Mouse (Mus musculus) E14TG2a.4 (cell line): Measurements from ENCODE around the gene Mical3.

Source experiments
- H3K27me3 ChIP-seq: 2 replicates; pipeline ENCODE4 v1.6.1; 2014; ENCODE audit warnings: low read length, control low read depth; ENCODE audit not compliant: insufficient read depth
- H3K36me3 ChIP-seq: 2 replicates; pipeline ENCODE4 v1.6.1; 2014; ENCODE audit warnings: low read length, control low read depth; ENCODE audit not compliant: insufficient read depth
- H3K4me1 ChIP-seq: replicated peaks from 2 replicates; pipeline ENCODE4 v1.6.1; 2014; ENCODE audit warnings: low read depth, low read length, control low read depth
- H3K4me3 ChIP-seq: replicated peaks from 2 replicates; pipeline ENCODE4 v1.5.1; 2014; ENCODE audit warnings: mild to moderate bottlenecking, low read length
- H3K9me3 ChIP-seq: 2 replicates; pipeline ENCODE4 v1.6.1; 2014; ENCODE audit warnings: low read length, control low read depth
- CTCF ChIP-seq: conservative IDR thresholded peaks from 2 replicates; pipeline ENCODE4 v1.5.1; 2014; ENCODE audit warnings: low read length
- NANOG ChIP-seq: IDR thresholded peaks from 2 replicates; pipeline ENCODE4 v1.6.1; 2014; ENCODE audit warnings: borderline replicate concordance, low read length, mixed read lengths
- POU5F1 ChIP-seq: IDR thresholded peaks from 2 replicates; pipeline ENCODE4 v1.6.1; 2014; ENCODE audit warnings: low read length, borderline replicate concordance

Mical3 gene

GRCm38 (mm10) chr6:121142298-121142697 is 11.5 kb upstream of the Mical3 start:
- Histone ChIP-seq H3K36me3 (no peaks in the 10 kb centered on the region), H3K4me3 (no peak overlapping the region), H3K4me1 (peaks cover 86% of the 10 kb centered on the region), H3K9me3 (no peaks in the 10 kb centered on the region), H3K27me3 (no peaks in the 10 kb centered on the region)
- TF ChIP-seq POU5F1 (no peak), NANOG (no peak), CTCF (no peak)

- H3K27me3 ChIP-seq: peaks cover 7% of the 10 kb centered on the region
- peaks cover 86% of the 10 kb centered on the region for H3K4me1 ChIP-seq
- no peaks in the 10 kb centered on the region for H3K9me3 ChIP-seq
- no peak overlapping the region for H3K4me3 ChIP-seq
- H3K36me3 ChIP-seq: no peaks in the 10 kb centered on the region
- TF ChIP-seq POU5F1 (no peak), NANOG (no peak), CTCF (no peak)
Observed at GRCm38 (mm10) chr6:121139271-121139670, 8.5 kb upstream of the Mical3 start.

GRCm38 (mm10) chr6:121138338-121139040 is 7.7 kb upstream of the Mical3 start:
- Histone ChIP-seq H3K36me3 (no peaks in the 10 kb centered on the region), H3K9me3 (no peaks in the 10 kb centered on the region), H3K4me3 (no peak overlapping the region), H3K4me1 (peaks cover 86% of the 10 kb centered on the region), H3K27me3 (peaks cover 7% of the 10 kb centered on the region)
- TF ChIP-seq POU5F1: no peak
- TF ChIP-seq NANOG: no peak
- no peak for TF ChIP-seq CTCF

GRCm38 (mm10) chr6:121137222-121137621 is 6.4 kb upstream of the Mical3 start:
- Histone ChIP-seq H3K4me1 (peaks cover 82% of the 10 kb centered on the region), H3K27me3 (peaks cover 15% of the 10 kb centered on the region), H3K9me3 (no peaks in the 10 kb centered on the region), H3K4me3 (peak overlapping the region; percentile 13), H3K36me3 (no peaks in the 10 kb centered on the region)
- TF ChIP-seq NANOG: peak; percentile 58; the same call in 1 of the 2 replicates
- no peak for TF ChIP-seq POU5F1

- no peaks in the 10 kb centered on the region for H3K36me3 ChIP-seq
- H3K27me3 ChIP-seq: peaks cover 32% of the 10 kb centered on the region
- TF ChIP-seq CTCF: no peak
- no peak for TF ChIP-seq NANOG
- no peak for TF ChIP-seq POU5F1
- H3K4me3 ChIP-seq: no peak overlapping the region
- H3K4me1 ChIP-seq: peaks cover 75% of the 10 kb centered on the region
- no peaks in the 10 kb centered on the region for H3K9me3 ChIP-seq
Observed at GRCm38 (mm10) chr6:121134884-121135283, 4.1 kb upstream of the Mical3 start.

- TF ChIP-seq CTCF (no peak), POU5F1 (no peak), NANOG (no peak)
- no peaks in the 10 kb centered on the region for H3K36me3 ChIP-seq
- peaks cover 78% of the 10 kb centered on the region for H3K4me1 ChIP-seq
- no peaks in the 10 kb centered on the region for H3K9me3 ChIP-seq
- peaks cover 36% of the 10 kb centered on the region for H3K27me3 ChIP-seq
- no peak overlapping the region for H3K4me3 ChIP-seq
Observed at GRCm38 (mm10) chr6:121134249-121134648, 3.5 kb upstream of the Mical3 start.

- H3K4me3 ChIP-seq: peak overlapping the region; percentile 63
- H3K27me3 ChIP-seq: peaks cover 41% of the 10 kb centered on the region
- no peaks in the 10 kb centered on the region for H3K36me3 ChIP-seq
- TF ChIP-seq CTCF (peak; percentile 50), NANOG (no peak)
- H3K9me3 ChIP-seq: no peaks in the 10 kb centered on the region
- peaks cover 49% of the 10 kb centered on the region for H3K4me1 ChIP-seq
Observed at GRCm38 (mm10) chr6:121130039-121130705, 627 bp downstream of the Mical3 start.

- H3K9me3 ChIP-seq: no peaks in the 10 kb centered on the region
- H3K4me1 ChIP-seq: peaks cover 42% of the 10 kb centered on the region
- TF ChIP-seq POU5F1 (no peak), NANOG (no peak), CTCF (no peak)
- H3K4me3 ChIP-seq: peak overlapping the region; percentile 61
- H3K27me3 ChIP-seq: peaks cover 39% of the 10 kb centered on the region
- no peaks in the 10 kb centered on the region for H3K36me3 ChIP-seq
Observed at GRCm38 (mm10) chr6:121129506-121129905, 1.3 kb downstream of the Mical3 start.

- H3K4me1 ChIP-seq: peaks cover 35% of the 10 kb centered on the region
- H3K36me3 ChIP-seq: no peaks in the 10 kb centered on the region
- TF ChIP-seq NANOG (no peak), CTCF (no peak), POU5F1 (no peak)
- H3K27me3 ChIP-seq: peaks cover 39% of the 10 kb centered on the region
- H3K9me3 ChIP-seq: no peaks in the 10 kb centered on the region
- H3K4me3 ChIP-seq: no peak overlapping the region
Observed at GRCm38 (mm10) chr6:121128736-121129135, 2.1 kb downstream of the Mical3 start.
